Mouse (Mus musculus) testis, adult 2 months (tissue): ENCODE results near the gene Cog5. TPM values are rescaled to one million over a fixed set of nuclear protein-coding genes. Genes with fewer than 3 reads are reported as not detected.

Experiments used
- H3K27ac ChIP-seq: fragments of 200-500 bp; 2 replicates; pipeline ENCODE4 v1.5.1; 2012; ENCODE audit warnings: low read depth, low read length; ENCODE audit not compliant: control insufficient read depth, insufficient read depth
- H3K27me3 ChIP-seq: fragments of 200-500 bp; 2 replicates; pipeline ENCODE4 v1.6.1; 2012; ENCODE audit warnings: mild to moderate bottlenecking, low read length, moderate library complexity; ENCODE audit not compliant: control insufficient read depth, insufficient read depth
- H3K36me3 ChIP-seq: fragments of 200-500 bp; 2 replicates; pipeline ENCODE4 v1.6.1; 2012; ENCODE audit warnings: mild to moderate bottlenecking, low read length; ENCODE audit not compliant: control insufficient read depth, insufficient read depth
- H3K4me1 ChIP-seq: fragments of 200-500 bp; 2 replicates; pipeline ENCODE4 v1.6.1; 2012; ENCODE audit warnings: low read length; ENCODE audit not compliant: control insufficient read depth, insufficient read depth
- H3K4me3 ChIP-seq: fragments of 200-500 bp; 2 replicates; pipeline ENCODE4 v1.5.1; 2012; ENCODE audit warnings: low read depth, mild to moderate bottlenecking, low read length, moderate library complexity, mixed read lengths; ENCODE audit not compliant: control insufficient read depth
- CTCF ChIP-seq: fragments of 200-500 bp; IDR thresholded peaks from 2 replicates; pipeline ENCODE4 v1.5.1; 2012; ENCODE audit warnings: low read depth, mild to moderate bottlenecking, inconsistent platforms, low read length, moderate library complexity; ENCODE audit not compliant: control insufficient read depth, insufficient read depth, insufficient replicate concordance
- POLR2A ChIP-seq: fragments of 200-500 bp; IDR thresholded peaks from 2 replicates; pipeline ENCODE4 v1.6.1; 2012; ENCODE audit warnings: low read depth, mild to moderate bottlenecking, inconsistent platforms, low read length, moderate library complexity; ENCODE audit not compliant: control insufficient read depth
- polyA plus RNA-seq: library from polyadenylated mRNA; depleted of rRNA; stranded (reverse); fragments of >200 nt; gene quantifications from 2 replicates; pipeline ENCODE4 v1.2.3, GENCODE M21; 2012

Cog5 gene
- polyA plus RNA-seq, 1 experiment: 17.4 TPM

GRCm38 (mm10) chr12:31949759-31950658 is 295.3 kb downstream of the Cog5 start, which contains the start of gene Hbp1:
Hbp1 (minus strand) TSS chr12:31950535.
- H3K4me1 ChIP-seq: no peaks in the 10 kb centered on the region
- H3K36me3 ChIP-seq: no peaks in the 10 kb centered on the region
- TF ChIP-seq CTCF: no peak
- peak; percentile 79 for TF ChIP-seq POLR2A
- H3K4me3 ChIP-seq: peak within 1 kb of the TSS; percentile 91
- peak within 1 kb of the TSS; percentile 92 for H3K27ac ChIP-seq
- no peaks in the 10 kb centered on the region for H3K27me3 ChIP-seq

GRCm38 (mm10) chr12:31950659-31951031 is 296.0 kb downstream of the Cog5 start:
- H3K4me1 ChIP-seq: no peaks in the 10 kb centered on the region
- TF ChIP-seq POLR2A (peak; percentile 41; the same call in 1 of the 2 replicates), CTCF (no peak)
- peak overlapping the region; percentile 91 for H3K27ac ChIP-seq
- no peaks in the 10 kb centered on the region for H3K27me3 ChIP-seq
- H3K36me3 ChIP-seq: no peaks in the 10 kb centered on the region
- peak overlapping the region; percentile 91 for H3K4me3 ChIP-seq

DNA sequence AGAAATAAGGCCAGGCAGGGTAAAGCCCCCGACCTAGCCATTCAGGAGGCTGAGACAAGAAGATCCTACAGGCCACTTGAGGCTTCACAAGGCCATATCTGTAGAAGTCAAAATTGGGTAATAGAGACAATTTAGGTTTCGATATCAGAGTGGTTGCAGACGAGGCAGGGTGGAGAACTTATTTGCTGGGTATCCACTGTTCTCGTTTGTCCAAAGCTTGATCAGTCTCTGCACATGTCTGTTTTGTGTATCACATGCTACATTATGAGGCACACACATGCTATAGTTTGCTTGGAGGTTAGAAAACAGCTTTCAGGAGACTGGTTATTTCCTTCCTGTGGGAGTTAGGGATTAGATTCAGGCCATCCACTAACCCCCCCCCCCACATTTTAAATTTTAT is 301.2 kb downstream of the Cog5 start:
- H3K4me1 ChIP-seq: no peaks in the 10 kb centered on the region
- no peaks in the 10 kb centered on the region for H3K36me3 ChIP-seq
- TF ChIP-seq POLR2A (no peak), CTCF (no peak)
- H3K27me3 ChIP-seq: no peaks in the 10 kb centered on the region
- no peak overlapping the region for H3K4me3 ChIP-seq
- no peak overlapping the region; the same call in 1 of the 2 replicates for H3K27ac ChIP-seq

DNA sequence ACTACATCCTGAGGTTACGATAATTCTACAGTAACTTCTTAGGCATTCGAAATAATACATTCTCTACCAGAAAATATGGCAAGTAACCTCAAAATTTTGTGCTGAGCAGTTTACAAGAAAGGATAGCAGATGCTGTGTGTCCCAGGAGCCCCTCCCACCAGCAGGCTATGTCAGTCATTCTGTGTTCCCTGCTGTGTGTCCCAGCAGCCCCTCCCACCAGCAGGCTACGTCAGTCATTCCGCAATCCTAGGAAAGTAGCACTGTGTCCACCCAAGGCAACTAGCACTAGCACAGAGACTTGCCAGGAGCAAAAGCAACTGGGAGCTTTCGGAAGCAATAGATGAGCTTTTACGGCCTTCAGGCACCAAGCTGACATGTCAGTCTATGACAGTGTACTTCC is 309.4 kb downstream of the Cog5 start:
- no peaks in the 10 kb centered on the region for H3K36me3 ChIP-seq
- no peaks in the 10 kb centered on the region for H3K4me1 ChIP-seq
- no peak overlapping the region for H3K27ac ChIP-seq
- no peak overlapping the region for H3K4me3 ChIP-seq
- TF ChIP-seq CTCF (no peak), POLR2A (no peak)
- no peaks in the 10 kb centered on the region for H3K27me3 ChIP-seq

- H3K27me3 ChIP-seq: no peaks in the 10 kb centered on the region
- H3K27ac ChIP-seq: no peak overlapping the region
- H3K4me3 ChIP-seq: no peak overlapping the region
- H3K4me1 ChIP-seq: no peaks in the 10 kb centered on the region
- TF ChIP-seq CTCF: no peak
- TF ChIP-seq POLR2A: no peak
- H3K36me3 ChIP-seq: no peaks in the 10 kb centered on the region
These were observed 311.0 kb downstream of the Cog5 start for GRCm38 (mm10) chr12:31965517-31966212.

DNA sequence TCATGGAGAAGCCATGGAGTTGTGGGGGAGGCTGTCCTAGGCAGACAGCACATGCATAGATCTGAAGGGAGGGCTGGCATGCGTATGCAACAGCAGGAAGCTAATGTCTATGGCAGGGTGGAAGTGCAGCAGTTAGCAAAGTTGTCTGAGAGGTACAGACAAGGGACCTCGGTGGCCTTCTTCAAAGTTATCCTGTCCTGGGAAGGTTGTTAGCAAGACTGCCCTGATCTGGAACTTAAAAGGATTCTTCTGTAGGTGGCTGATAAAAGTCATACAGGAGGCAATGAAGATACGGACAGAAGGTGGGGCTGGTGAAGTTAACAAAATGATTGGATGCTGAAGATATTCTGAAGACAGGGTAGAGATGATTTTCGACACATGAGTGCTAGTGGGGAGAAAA is 311.7 kb downstream of the Cog5 start:
- Histone ChIP-seq H3K4me3 (no peak overlapping the region), H3K27ac (no peak overlapping the region), H3K27me3 (no peaks in the 10 kb centered on the region), H3K36me3 (no peaks in the 10 kb centered on the region), H3K4me1 (no peaks in the 10 kb centered on the region)
- no peak for TF ChIP-seq CTCF
- TF ChIP-seq POLR2A: no peak

- TF ChIP-seq CTCF: no peak
- no peak for TF ChIP-seq POLR2A
- Histone ChIP-seq H3K27me3 (no peaks in the 10 kb centered on the region), H3K27ac (no peak overlapping the region), H3K36me3 (no peaks in the 10 kb centered on the region), H3K4me3 (no peak overlapping the region), H3K4me1 (no peaks in the 10 kb centered on the region)
These were observed 312.9 kb downstream of the Cog5 start for GRCm38 (mm10) chr12:31967536-31967935.
